Mouse (Mus musculus) left cerebral cortex, adult 11 months (tissue): ENCODE measurements around the gene Tmcc1.
A peak's percentile ranks its signal among the peaks of the same experiment; 100 is the strongest.
"Not testable (repeated sequence)": the region's sequence is repeated elsewhere in the genome, so short reads cannot be mapped to it uniquely, and the experiment has no call there.

Experiments used
- DNase-seq: peaks from one replicate; pipeline ENCODE4 v3.0.0; 2022; ENCODE audit warnings: low spot score

Gene Tmcc1

GRCm38 (mm10) chr6:116193394-116194393 lies at the start of gene Tmcc1:
Tmcc1 (minus strand) TSS chr6:116193486.
- peak; percentile 97 for DNase-seq

- DNase-seq: no peak
Measured at GRCm38 (mm10) chr6:116240371-116240770, 47.1 kb upstream of the Tmcc1 start.

GRCm38 (mm10) chr6:116238083-116238482 lies 44.8 kb upstream of the Tmcc1 start:
- no peak for DNase-seq

- DNase-seq: no peak
Measured at GRCm38 (mm10) chr6:116235336-116235735, 42.0 kb upstream of the Tmcc1 start.

GRCm38 (mm10) chr6:116234821-116235220 lies 41.5 kb upstream of the Tmcc1 start:
- not testable (repeated sequence) for DNase-seq

- DNase-seq: peak; percentile 53
Measured at GRCm38 (mm10) chr6:116228785-116229525, 35.7 kb upstream of the Tmcc1 start.

GRCm38 (mm10) chr6:116227767-116228166 lies 34.5 kb upstream of the Tmcc1 start:
- no peak for DNase-seq

GRCm38 (mm10) chr6:116207729-116208534 lies 14.6 kb upstream of the Tmcc1 start, which contains the start of gene Washc2:
Washc2 (plus strand) TSS chr6:116208038.
- peak; percentile 93 for DNase-seq

- DNase-seq: no peak
Measured at GRCm38 (mm10) chr6:116199682-116200081, 6.4 kb upstream of the Tmcc1 start.

- DNase-seq: no peak
Measured at GRCm38 (mm10) chr6:116198173-116198572, 4.9 kb upstream of the Tmcc1 start.

- DNase-seq: no peak
Measured at GRCm38 (mm10) chr6:116195811-116196210, 2.5 kb upstream of the Tmcc1 start.

GRCm38 (mm10) chr6:116192809-116193311 lies 426 bp downstream of the Tmcc1 start:
- DNase-seq: no peak

GRCm38 (mm10) chr6:116189417-116189816 lies 3.9 kb downstream of the Tmcc1 start:
- DNase-seq: no peak

- no peak for DNase-seq
Measured at GRCm38 (mm10) chr6:116186485-116186884, 6.8 kb downstream of the Tmcc1 start.

- no peak for DNase-seq
Measured at GRCm38 (mm10) chr6:116183509-116183908, 9.8 kb downstream of the Tmcc1 start.

- no peak for DNase-seq
Measured at GRCm38 (mm10) chr6:116180731-116181130, 12.6 kb downstream of the Tmcc1 start.

GRCm38 (mm10) chr6:116178376-116178775 lies 14.9 kb downstream of the Tmcc1 start:
- DNase-seq: no peak

- not testable (repeated sequence) for DNase-seq
Measured at GRCm38 (mm10) chr6:116173511-116174099, 19.7 kb downstream of the Tmcc1 start.

- DNase-seq: no peak
Measured at GRCm38 (mm10) chr6:116166383-116166782, 26.9 kb downstream of the Tmcc1 start.

- DNase-seq: no peak
Measured at GRCm38 (mm10) chr6:116154854-116155624, 38.2 kb downstream of the Tmcc1 start.
